Mouse (Mus musculus): ENCODE measurements around the gene Fmnl2. TPM values are rescaled to one million over a fixed set of nuclear protein-coding genes. Genes with fewer than 3 reads are reported as not detected.

Gene Fmnl2
- polyA plus RNA-seq, 1 experiment, result 5.7 TPM

- Histone ChIP-seq H3K4me3 (ENCODE audit: insufficient read depth, low read length) (no peak overlapping the region), H3K27ac (ENCODE audit: insufficient read depth, low read depth, low read length) (no peak overlapping the region), H3K4me1 (ENCODE audit: control insufficient read depth, insufficient read depth, low read length) (peaks cover 33% of the 10 kb centered on the region)
- TF ChIP-seq POLR2A (IDR thresholded peaks at IDR 0.05; ENCODE audit: borderline replicate concordance, low read depth, low read length), result no peak
- TF ChIP-seq CTCF (IDR thresholded peaks at IDR 0.05; ENCODE audit: low read depth, low read length), result no peak
These were observed 70.2 kb downstream of the Fmnl2 start for GRCm38 (mm10) chr2:52927858-52928301.

DNA sequence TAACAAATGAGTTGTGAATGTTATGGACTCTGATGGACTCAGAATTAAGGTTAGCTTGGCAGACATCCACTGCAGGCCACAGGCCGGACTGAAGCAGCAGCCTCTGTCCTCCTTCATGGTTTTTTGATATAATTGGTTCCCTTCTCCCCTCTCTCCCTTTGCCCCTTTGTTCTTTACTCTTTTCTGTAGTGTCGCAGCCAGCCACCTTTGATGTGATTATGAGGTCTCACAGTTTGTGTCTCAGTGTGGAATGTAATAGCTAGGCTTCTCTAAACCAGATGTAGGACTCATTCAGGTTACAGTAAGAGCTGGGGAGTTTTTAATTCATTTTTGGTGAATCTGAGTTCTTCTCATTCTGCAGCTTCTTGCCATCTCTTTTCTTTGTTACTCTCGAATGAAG is 70.7 kb downstream of the Fmnl2 start:
- H3K27ac ChIP-seq (ENCODE audit: insufficient read depth, low read depth, low read length), result no peak overlapping the region
- peaks cover 33% of the 10 kb centered on the region for H3K4me1 ChIP-seq (ENCODE audit: control insufficient read depth, insufficient read depth, low read length)
- no peak overlapping the region for H3K4me3 ChIP-seq (ENCODE audit: insufficient read depth, low read length)
- TF ChIP-seq CTCF (IDR thresholded peaks at IDR 0.05; ENCODE audit: low read depth, low read length) (no peak), POLR2A (IDR thresholded peaks at IDR 0.05; ENCODE audit: borderline replicate concordance, low read depth, low read length) (no peak)

- Histone ChIP-seq H3K4me3 (ENCODE audit: insufficient read depth, low read length) (no peak overlapping the region), H3K27ac (ENCODE audit: insufficient read depth, low read depth, low read length) (peak overlapping the region; percentile 39), H3K4me1 (ENCODE audit: control insufficient read depth, insufficient read depth, low read length) (peaks cover 23% of the 10 kb centered on the region)
- TF ChIP-seq POLR2A (IDR thresholded peaks at IDR 0.05; ENCODE audit: borderline replicate concordance, low read depth, low read length) (no peak), CTCF (IDR thresholded peaks at IDR 0.05; ENCODE audit: low read depth, low read length) (no peak)
These were observed 72.6 kb downstream of the Fmnl2 start for GRCm38 (mm10) chr2:52930106-52930868.

- no peak overlapping the region for H3K4me3 ChIP-seq (ENCODE audit: insufficient read depth, low read length)
- TF ChIP-seq POLR2A (IDR thresholded peaks at IDR 0.05; ENCODE audit: borderline replicate concordance, low read depth, low read length), result no peak
- no peak for TF ChIP-seq CTCF (IDR thresholded peaks at IDR 0.05; ENCODE audit: low read depth, low read length)
- H3K4me1 ChIP-seq (ENCODE audit: control insufficient read depth, insufficient read depth, low read length), result peaks cover 17% of the 10 kb centered on the region
- no peak overlapping the region for H3K27ac ChIP-seq (ENCODE audit: insufficient read depth, low read depth, low read length)
These were observed 73.7 kb downstream of the Fmnl2 start for GRCm38 (mm10) chr2:52931315-52931714.

DNA sequence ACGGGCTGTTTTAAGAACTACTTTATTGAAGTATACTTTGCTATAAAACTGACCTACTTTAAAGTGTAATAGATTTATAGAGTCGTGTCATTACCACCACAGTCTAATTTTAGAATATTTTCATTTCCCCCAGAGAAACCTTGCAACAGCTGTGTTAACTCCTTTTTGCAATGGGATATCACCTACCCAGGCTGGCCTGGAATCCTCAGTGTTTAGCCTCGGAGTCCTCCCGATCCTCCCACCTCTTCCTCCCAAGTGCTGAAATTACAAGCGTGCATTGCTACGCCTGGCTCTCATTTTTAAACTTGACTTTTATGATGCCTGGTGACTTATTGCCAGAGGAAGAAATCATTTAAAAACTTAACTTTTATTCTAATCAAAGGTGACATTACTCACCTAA is 78.2 kb downstream of the Fmnl2 start:
- H3K4me1 ChIP-seq (ENCODE audit: control insufficient read depth, insufficient read depth, low read length), result peaks cover 18% of the 10 kb centered on the region
- no peak overlapping the region for H3K27ac ChIP-seq (ENCODE audit: insufficient read depth, low read depth, low read length)
- H3K4me3 ChIP-seq (ENCODE audit: insufficient read depth, low read length), result no peak overlapping the region
- TF ChIP-seq CTCF (IDR thresholded peaks at IDR 0.05; ENCODE audit: low read depth, low read length), result no peak
- no peak for TF ChIP-seq POLR2A (IDR thresholded peaks at IDR 0.05; ENCODE audit: borderline replicate concordance, low read depth, low read length)

GRCm38 (mm10) chr2:52938351-52939074 is 80.9 kb downstream of the Fmnl2 start:
- Histone ChIP-seq H3K27ac (ENCODE audit: insufficient read depth, low read depth, low read length) (peak overlapping the region; percentile 9; the same call in 1 of the 2 replicates), H3K4me1 (ENCODE audit: control insufficient read depth, insufficient read depth, low read length) (peaks cover 32% of the 10 kb centered on the region), H3K4me3 (ENCODE audit: insufficient read depth, low read length) (no peak overlapping the region)
- TF ChIP-seq POLR2A (IDR thresholded peaks at IDR 0.05; ENCODE audit: borderline replicate concordance, low read depth, low read length), result no peak
- no peak for TF ChIP-seq CTCF (IDR thresholded peaks at IDR 0.05; ENCODE audit: low read depth, low read length)

DNA sequence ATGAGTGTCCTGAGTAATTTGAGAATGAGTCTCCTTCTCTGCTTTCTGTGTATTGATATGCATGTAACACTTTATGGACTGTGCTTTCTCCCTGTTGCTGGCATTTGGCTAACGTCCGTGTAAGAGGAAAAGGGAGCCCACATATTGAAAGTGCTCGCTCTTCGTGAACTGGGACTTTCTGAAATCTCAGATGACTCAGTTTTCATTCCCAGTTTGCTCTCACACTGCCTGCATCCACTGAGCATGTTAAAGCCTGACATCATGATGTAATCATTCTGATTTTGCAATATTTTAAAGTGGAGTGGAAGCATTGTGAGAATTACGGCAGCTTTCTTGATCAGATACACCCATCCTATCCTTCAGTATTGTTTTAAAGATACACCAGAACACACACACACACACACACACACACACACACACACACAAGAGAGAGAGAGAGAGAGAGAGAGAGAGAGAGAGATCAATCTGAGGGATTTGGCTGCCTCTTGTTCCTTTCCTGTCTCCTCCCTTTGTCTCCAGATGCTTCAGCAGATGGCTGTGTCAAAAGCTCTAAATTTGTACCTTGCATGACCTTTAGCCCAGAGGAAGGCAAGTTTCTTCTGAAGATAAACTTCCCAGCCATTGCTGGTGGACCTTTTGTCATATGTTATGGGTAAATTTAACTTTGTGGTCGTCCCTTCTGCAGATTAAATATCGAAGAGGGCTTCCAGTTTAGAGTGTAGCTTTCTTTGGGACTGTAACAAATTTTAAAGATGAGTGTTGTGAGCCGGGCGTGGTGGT is 86.2 kb downstream of the Fmnl2 start:
- 0 out of 2 replicates have a peak overlapping the region, but pooled peaks have one; percentile 11 for H3K27ac ChIP-seq (ENCODE audit: insufficient read depth, low read depth, low read length)
- TF ChIP-seq POLR2A (IDR thresholded peaks at IDR 0.05; ENCODE audit: borderline replicate concordance, low read depth, low read length) (no peak), CTCF (IDR thresholded peaks at IDR 0.05; ENCODE audit: low read depth, low read length) (no peak)
- H3K4me1 ChIP-seq (ENCODE audit: control insufficient read depth, insufficient read depth, low read length), result peaks cover 34% of the 10 kb centered on the region
- H3K4me3 ChIP-seq (ENCODE audit: insufficient read depth, low read length), result peak overlapping the region; percentile 41

- no peak overlapping the region for H3K4me3 ChIP-seq (ENCODE audit: insufficient read depth, low read length)
These were observed 86.9 kb downstream of the Fmnl2 start for GRCm38 (mm10) chr2:52944594-52944993.

DNA sequence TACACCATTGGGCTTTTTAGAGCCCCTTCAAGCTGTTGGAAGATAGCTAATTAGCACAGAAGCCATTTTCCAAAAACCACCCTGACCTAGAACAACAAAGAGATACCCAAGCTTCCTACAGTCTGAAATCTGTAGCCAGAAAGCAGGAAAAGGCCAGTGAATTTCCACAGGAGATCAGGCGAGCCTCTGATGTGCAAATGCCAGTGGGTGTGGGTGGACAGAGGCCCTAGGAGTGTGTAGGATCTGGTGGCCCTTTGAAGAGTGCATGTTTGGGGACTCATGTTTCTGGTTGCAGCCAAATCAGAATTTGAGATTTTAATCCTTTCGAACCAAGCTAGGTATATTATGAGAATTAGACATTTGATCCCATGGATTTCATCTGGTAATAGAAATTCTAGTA is 88.4 kb downstream of the Fmnl2 start:
- TF ChIP-seq CTCF (IDR thresholded peaks at IDR 0.05; ENCODE audit: low read depth, low read length) (no peak), POLR2A (IDR thresholded peaks at IDR 0.05; ENCODE audit: borderline replicate concordance, low read depth, low read length) (no peak)
- Histone ChIP-seq H3K4me1 (ENCODE audit: control insufficient read depth, insufficient read depth, low read length) (peaks cover 29% of the 10 kb centered on the region), H3K27ac (ENCODE audit: insufficient read depth, low read depth, low read length) (no peak overlapping the region), H3K4me3 (ENCODE audit: insufficient read depth, low read length) (no peak overlapping the region)

More at GRCm38 (mm10) chr2:52944594-52944993, 86.9 kb downstream of the Fmnl2 start:
- Histone ChIP-seq H3K27ac (ENCODE audit: insufficient read depth, low read depth, low read length) (no peak overlapping the region), H3K4me1 (ENCODE audit: control insufficient read depth, insufficient read depth, low read length) (peaks cover 30% of the 10 kb centered on the region)
- TF ChIP-seq CTCF (IDR thresholded peaks at IDR 0.05; ENCODE audit: low read depth, low read length), result no peak
- no peak for TF ChIP-seq POLR2A (IDR thresholded peaks at IDR 0.05; ENCODE audit: borderline replicate concordance, low read depth, low read length)

All from bone marrow macrophage, adult 2 months (primary cell).